Mouse (Mus musculus): ENCODE measurements around the gene Fbxl17. TPM values are rescaled to one million over a fixed set of nuclear protein-coding genes. Genes with fewer than 3 reads are reported as not detected.

The Fbxl17 gene
- polyA plus RNA-seq, 1 experiment: 9.3 TPM

GRCm38 (mm10) chr17:63352634-63353195 lies 147.1 kb downstream of the Fbxl17 start:
- Histone ChIP-seq H3ac (ENCODE audit: control insufficient read depth, insufficient read length) (no peak overlapping the region), H3K4me3 (no peak overlapping the region), H3K79me2 (ENCODE audit: control insufficient read depth, insufficient read depth) (peaks cover 4% of the 10 kb centered on the region), H3K36me3 (ENCODE audit: control insufficient read depth, insufficient read depth) (no peaks in the 10 kb centered on the region), H3K27me3 (ENCODE audit: control insufficient read depth, insufficient read depth, insufficient read length) (no peaks in the 10 kb centered on the region), H3K4me2 (ENCODE audit: low read depth) (no peak overlapping the region)
- TF ChIP-seq USF1 (IDR thresholded peaks at IDR 0.05; ENCODE audit: low read depth) (no peak), TCF3 (IDR thresholded peaks at IDR 0.05; ENCODE audit: insufficient read length, low read depth) (no peak), E2F4 (IDR thresholded peaks at IDR 0.05; ENCODE audit: insufficient read depth) (no peak)

- H3ac ChIP-seq (ENCODE audit: control insufficient read depth, insufficient read length): no peak overlapping the region
- no peak for TF ChIP-seq REST (IDR thresholded peaks at IDR 0.05; ENCODE audit: insufficient read depth, insufficient read length)
- no peak for TF ChIP-seq USF1 (IDR thresholded peaks at IDR 0.05; ENCODE audit: low read depth)
- TF ChIP-seq POLR2A (IDR thresholded peaks at IDR 0.05; ENCODE audit: insufficient read length, low read depth): no peak
- TF ChIP-seq E2F4 (IDR thresholded peaks at IDR 0.05; ENCODE audit: insufficient read depth): no peak
- no peak for TF ChIP-seq CEBPB (IDR thresholded peaks at IDR 0.05; ENCODE audit: insufficient read depth, poor library complexity, severe bottlenecking)
- TF ChIP-seq TCF12 (IDR thresholded peaks at IDR 0.05; ENCODE audit: insufficient read depth, poor library complexity, severe bottlenecking): no peak
- TF ChIP-seq POLR2AphosphoS2 (IDR thresholded peaks at IDR 0.05; ENCODE audit: insufficient read length, low read depth): no peak
- TF ChIP-seq MYOG (IDR thresholded peaks at IDR 0.05; ENCODE audit: control insufficient read depth in 1 of 3, insufficient read depth in 1 of 3, insufficient read length in 2 of 3, low read depth in 2 of 3): no peak
- TF ChIP-seq MAX (IDR thresholded peaks at IDR 0.05; ENCODE audit: low read depth): no peak
- TF ChIP-seq MYOD1 (IDR thresholded peaks at IDR 0.05; ENCODE audit: control insufficient read depth in 1 of 3, insufficient read length in 2 of 3, low read depth in 2 of 3): no peak
- TF ChIP-seq SRF (IDR thresholded peaks at IDR 0.05; ENCODE audit: control insufficient read depth, insufficient read length, low read depth): no peak
- no peak for TF ChIP-seq TCF3 (IDR thresholded peaks at IDR 0.05; ENCODE audit: insufficient read length, low read depth)
- H3K36me3 ChIP-seq (ENCODE audit: control insufficient read depth, insufficient read depth): no peaks in the 10 kb centered on the region
- H3K4me3 ChIP-seq: no peak overlapping the region
- H3K27me3 ChIP-seq (ENCODE audit: control insufficient read depth, insufficient read depth, insufficient read length): no peaks in the 10 kb centered on the region
- no peak overlapping the region for H3K4me2 ChIP-seq (ENCODE audit: low read depth)
- H3K79me2 ChIP-seq (ENCODE audit: control insufficient read depth, insufficient read depth): peaks cover 4% of the 10 kb centered on the region
These were observed 148.1 kb downstream of the Fbxl17 start for GRCm38 (mm10) chr17:63351682-63352081.

- H3K4me3 ChIP-seq: no peak overlapping the region
- no peak overlapping the region for H3ac ChIP-seq (ENCODE audit: control insufficient read depth, insufficient read length)
- no peak overlapping the region for H3K4me2 ChIP-seq (ENCODE audit: low read depth)
- H3K36me3 ChIP-seq (ENCODE audit: control insufficient read depth, insufficient read depth): no peaks in the 10 kb centered on the region
- peaks cover 4% of the 10 kb centered on the region for H3K79me2 ChIP-seq (ENCODE audit: control insufficient read depth, insufficient read depth)
- no peaks in the 10 kb centered on the region for H3K27me3 ChIP-seq (ENCODE audit: control insufficient read depth, insufficient read depth, insufficient read length)
- TF ChIP-seq MYOD1 (IDR thresholded peaks at IDR 0.05; ENCODE audit: control insufficient read depth in 1 of 3, insufficient read length in 2 of 3, low read depth in 2 of 3) (no peak), TCF12 (IDR thresholded peaks at IDR 0.05; ENCODE audit: insufficient read depth, poor library complexity, severe bottlenecking) (no peak), CEBPB (IDR thresholded peaks at IDR 0.05; ENCODE audit: insufficient read depth, poor library complexity, severe bottlenecking) (no peak), POLR2A (IDR thresholded peaks at IDR 0.05; ENCODE audit: insufficient read length, low read depth) (no peak), E2F4 (IDR thresholded peaks at IDR 0.05; ENCODE audit: insufficient read depth) (no peak), TCF3 (IDR thresholded peaks at IDR 0.05; ENCODE audit: insufficient read length, low read depth) (no peak), REST (IDR thresholded peaks at IDR 0.05; ENCODE audit: insufficient read depth, insufficient read length) (no peak), POLR2AphosphoS2 (IDR thresholded peaks at IDR 0.05; ENCODE audit: insufficient read length, low read depth) (no peak)
These were observed 148.8 kb downstream of the Fbxl17 start for GRCm38 (mm10) chr17:63350876-63351509.

GRCm38 (mm10) chr17:63344101-63344500 lies 155.7 kb downstream of the Fbxl17 start:
- Histone ChIP-seq H3K36me3 (ENCODE audit: control insufficient read depth, insufficient read depth) (no peaks in the 10 kb centered on the region), H3K27me3 (ENCODE audit: control insufficient read depth, insufficient read depth, insufficient read length) (no peaks in the 10 kb centered on the region), H3ac (ENCODE audit: control insufficient read depth, insufficient read length) (no peak overlapping the region), H3K4me2 (ENCODE audit: low read depth) (no peak overlapping the region), H3K79me2 (ENCODE audit: control insufficient read depth, insufficient read depth) (no peaks in the 10 kb centered on the region), H3K4me3 (no peak overlapping the region)
- no peak for TF ChIP-seq POLR2AphosphoS2 (IDR thresholded peaks at IDR 0.05; ENCODE audit: insufficient read length, low read depth)

GRCm38 (mm10) chr17:63343076-63343475 lies 156.7 kb downstream of the Fbxl17 start:
- no peak overlapping the region for H3ac ChIP-seq (ENCODE audit: control insufficient read depth, insufficient read length)
- H3K36me3 ChIP-seq (ENCODE audit: control insufficient read depth, insufficient read depth): no peaks in the 10 kb centered on the region
- no peak overlapping the region for H3K4me3 ChIP-seq
- no peak overlapping the region for H3K4me2 ChIP-seq (ENCODE audit: low read depth)
- no peaks in the 10 kb centered on the region for H3K79me2 ChIP-seq (ENCODE audit: control insufficient read depth, insufficient read depth)
- TF ChIP-seq MYOG (IDR thresholded peaks at IDR 0.05; ENCODE audit: control insufficient read depth in 1 of 3, insufficient read depth in 1 of 3, insufficient read length in 2 of 3, low read depth in 2 of 3) (no peak), USF1 (IDR thresholded peaks at IDR 0.05; ENCODE audit: low read depth) (no peak)
- no peaks in the 10 kb centered on the region for H3K27me3 ChIP-seq (ENCODE audit: control insufficient read depth, insufficient read depth, insufficient read length)

Data from myocyte (in vitro differentiated cells).